Mouse (Mus musculus) left cerebral cortex, postnatal 25 days (tissue): ENCODE measurements around the gene Rab4b. TPM values are rescaled to one million over a fixed set of nuclear protein-coding genes. Genes with fewer than 3 reads are reported as not detected.

ENCODE experiments used
- DNase-seq, 2 experiments: peaks; one replicate each; pipeline ENCODE4 v3.0.0; 2022; ENCODE audit warnings: low spot score in 2 of 2, mixed read lengths in 1 of 2
- intact Hi-C: fragments of 180-260 bp; cut with DNase I; formaldehyde crosslinking; loops from one replicate; pipeline ENCODE4 v1.15.1; 2025
- total RNA-seq, 2 experiments: library from RNA; stranded (reverse); gene quantifications; 2 replicates each; pipeline ENCODE4 v1.2.3; 2021

Rab4b gene
- total RNA-seq, 2 experiments from 2014 or later = 85.3 to 91.2 TPM

DNA sequence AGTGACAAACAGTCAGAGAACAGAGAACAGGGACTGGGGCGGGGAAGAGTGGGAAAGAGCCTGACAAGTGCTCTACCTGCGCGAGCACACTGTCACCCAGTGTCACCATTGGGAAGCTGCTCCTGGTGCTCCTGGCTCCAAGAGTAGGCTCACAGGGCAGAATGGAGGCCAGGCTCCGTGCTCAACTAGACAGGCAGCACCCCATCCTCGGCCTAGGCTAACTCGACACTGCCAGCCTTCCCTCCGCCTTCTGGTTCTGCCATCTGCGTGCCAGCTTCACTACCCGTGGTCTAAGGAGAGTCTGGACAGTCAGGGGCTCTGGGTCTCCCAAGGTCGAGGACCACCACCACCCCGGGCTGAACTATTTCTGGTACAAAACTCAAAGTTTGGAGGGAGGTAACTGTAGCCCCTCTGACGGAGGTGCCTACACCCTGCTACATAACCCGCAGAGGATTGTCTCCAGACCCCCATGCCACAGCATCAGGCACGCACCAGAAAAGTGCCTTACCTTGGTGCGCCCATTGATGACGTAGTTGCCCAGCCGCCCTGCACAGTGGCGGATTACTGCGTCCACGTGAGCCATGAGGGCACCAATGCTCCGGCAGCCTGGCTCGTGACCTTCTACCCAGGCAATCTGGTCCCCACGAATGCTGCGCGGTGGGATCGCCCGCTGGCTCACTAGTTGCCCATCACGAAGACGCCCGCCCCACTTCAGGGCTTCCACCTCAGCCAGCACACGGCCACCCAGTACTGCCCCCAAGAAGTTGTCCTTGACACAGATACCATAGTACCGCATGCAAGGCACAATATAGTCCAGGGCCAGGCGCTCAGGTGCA lies 14.4 kb downstream of the Rab4b start:
- DNase-seq = no peak
- intact Hi-C loops = no loop called here

DNA sequence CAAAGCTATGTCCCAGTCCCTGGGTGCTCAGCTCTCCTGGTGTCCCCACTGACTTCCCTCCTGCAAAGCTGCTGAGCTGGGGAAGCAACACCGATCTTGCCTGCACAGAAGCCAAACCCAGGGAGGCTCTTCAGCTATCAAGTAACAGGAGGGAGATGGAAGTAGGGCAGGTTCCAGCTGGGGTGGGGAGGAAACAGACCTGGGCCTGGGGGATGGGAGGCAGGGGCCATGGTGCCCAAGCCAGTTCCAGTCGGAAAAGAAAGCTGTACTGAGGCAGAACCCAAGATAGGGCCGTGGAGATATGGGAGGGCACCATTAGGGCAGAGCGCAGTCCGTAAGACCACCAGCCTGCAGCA lies 15.3 kb downstream of the Rab4b start:
- no peak for DNase-seq
- intact Hi-C loops = no loop called here

DNA sequence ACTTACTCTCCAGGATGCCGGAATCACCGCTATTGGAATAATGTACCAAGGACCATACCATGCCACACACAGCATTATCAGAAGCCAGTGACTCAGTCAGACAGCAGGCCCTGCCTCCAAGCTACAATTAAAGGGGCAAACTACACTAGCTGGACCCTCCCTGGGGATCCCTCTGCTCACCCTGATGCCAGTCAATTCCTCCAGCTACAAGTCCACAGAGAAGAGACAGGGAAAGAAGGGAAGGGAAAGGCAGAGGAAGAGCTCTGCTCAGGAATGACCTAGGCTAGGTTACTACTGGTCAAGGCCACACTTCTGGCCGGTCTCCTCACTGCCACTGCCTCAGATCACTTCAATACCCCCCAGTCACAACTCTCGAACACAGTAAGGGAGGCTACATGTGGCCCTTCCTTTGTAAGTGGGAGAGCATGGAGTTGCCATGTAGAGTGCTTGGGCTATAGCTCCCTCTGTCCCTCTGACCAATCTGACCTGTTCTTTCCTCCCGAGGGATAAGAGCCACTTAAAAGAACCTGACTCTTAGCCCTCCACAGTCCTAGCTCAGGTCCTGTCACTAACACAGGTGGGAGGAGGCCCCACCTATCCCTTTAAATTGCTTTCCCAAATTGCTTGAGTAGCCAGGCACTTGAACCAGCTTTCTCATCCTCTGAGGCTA lies 15.8 kb downstream of the Rab4b start:
- intact Hi-C loops = no loop called here
- DNase-seq = no peak

DNA sequence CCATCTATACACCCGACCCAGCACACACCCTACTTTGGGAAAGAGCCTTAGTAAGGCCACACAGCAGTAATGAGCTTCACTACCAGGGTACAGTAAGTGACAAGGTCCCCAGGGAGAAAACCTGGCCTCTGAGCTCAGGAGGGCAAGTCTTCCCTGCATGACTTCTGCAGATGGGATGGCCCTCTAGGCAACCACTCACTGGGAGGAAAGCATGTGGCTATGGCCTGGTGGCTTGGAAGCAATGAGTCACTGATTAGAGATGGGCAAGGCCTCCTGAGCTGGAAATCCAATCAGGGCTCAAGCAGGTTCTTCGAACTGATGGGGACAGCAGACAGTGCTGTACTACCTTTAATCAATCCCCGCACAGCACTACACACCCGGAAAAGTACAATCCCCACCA lies 17.0 kb downstream of the Rab4b start:
- intact Hi-C loops = no loop called here
- DNase-seq = no peak

DNA sequence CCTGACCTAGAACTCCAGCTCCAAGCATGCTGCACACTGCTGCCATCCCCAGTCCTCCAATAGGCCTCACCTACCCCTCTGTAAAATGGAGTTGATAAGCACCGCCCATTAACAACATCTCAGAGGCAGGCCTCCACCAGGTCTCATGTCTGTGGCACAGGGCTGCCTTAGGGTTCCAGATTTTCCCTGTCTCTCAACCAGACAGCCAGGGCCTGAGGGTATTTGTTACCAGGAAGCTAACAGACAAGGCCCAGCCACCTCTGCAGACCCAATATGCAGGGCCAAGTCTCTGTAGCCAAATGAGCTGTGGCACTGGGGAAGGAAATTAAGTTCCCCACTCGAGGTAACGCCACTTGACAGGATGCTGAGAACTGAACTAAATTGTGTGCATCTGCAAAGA lies 17.8 kb downstream of the Rab4b start:
- DNase-seq = peak in 1 of 2 experiments; percentile 2
- intact Hi-C loops = no loop called here

DNA sequence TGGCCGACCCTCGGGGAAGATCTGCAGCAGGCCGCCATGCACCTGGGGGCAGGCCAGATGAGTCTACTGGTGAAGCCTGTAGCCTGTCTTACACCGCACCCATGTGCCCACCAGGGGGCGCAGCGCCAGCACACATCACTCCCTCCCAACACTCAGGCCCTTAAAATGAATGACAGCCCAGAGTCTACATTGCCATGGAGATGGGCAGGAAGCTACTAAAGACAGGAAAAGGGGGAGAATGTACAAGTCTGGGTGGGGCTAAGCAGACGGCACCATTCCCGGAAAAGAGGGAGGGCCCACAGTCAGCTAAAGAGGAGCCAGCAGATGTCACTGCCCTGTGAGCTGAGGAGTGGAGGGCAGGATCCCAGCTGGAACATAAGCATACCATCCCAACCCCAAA lies 18.8 kb downstream of the Rab4b start:
- intact Hi-C loops = no loop called here
- peak; percentile 88 to 90 for DNase-seq

DNA sequence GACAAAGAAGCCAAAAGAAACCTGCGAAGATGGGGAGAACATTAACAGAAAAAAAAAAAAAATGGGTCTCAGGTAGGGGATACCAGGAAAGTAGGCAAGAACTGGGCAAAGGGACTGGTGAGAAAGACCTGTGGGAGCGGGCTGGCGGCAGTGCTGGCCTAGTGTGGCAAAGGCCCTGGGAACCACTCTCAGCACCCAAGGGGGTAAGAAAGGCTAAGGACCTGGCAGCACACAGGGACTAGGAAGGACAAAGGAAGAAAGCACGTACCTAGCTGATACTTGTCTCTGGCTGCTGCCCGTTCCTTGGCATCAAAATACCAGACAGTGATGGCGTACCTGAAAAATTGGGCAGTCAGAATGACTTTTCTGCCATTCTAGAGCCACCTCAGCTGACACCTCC lies 19.4 kb downstream of the Rab4b start:
- intact Hi-C loops = no loop called here
- no peak for DNase-seq

DNA sequence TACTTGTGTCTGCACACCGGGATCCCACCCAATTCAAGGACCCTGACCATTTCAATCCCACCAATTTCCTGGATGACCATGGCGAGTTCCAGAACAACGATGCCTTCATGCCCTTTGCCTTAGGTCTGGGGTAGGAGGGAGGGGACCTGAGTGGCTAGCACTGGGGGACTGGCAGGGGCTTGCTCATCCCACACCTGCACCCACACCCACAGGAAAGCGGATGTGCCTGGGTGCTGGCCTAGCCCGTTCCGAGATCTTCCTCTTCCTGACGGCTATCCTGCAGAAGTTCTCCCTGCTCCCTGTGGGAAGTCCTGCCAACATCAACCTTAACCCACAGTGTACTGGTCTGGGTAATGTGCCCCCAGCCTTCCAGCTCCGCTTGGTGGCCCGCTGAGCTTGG lies 20.5 kb downstream of the Rab4b start:
- DNase-seq = no peak
- intact Hi-C loops = no loop called here

DNA sequence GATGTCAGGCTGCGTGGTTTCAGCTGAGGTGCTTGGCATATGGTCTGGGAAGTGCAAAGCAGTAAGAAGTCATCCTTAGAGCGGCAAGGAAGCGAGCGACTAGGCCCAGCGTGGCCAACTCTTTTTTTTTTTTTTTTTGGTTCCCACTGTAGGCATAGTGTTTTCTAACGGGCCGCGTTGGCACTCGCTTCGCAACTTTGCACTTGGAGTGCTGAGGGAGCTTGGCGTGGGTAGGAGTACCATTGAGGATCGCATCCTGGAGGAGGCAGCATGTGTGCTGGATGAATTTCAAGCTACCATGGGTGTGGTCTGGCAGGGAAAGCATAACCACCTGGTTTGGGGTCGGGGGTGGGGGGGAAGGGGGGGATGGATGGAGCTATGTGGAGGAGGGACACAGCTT lies 22.7 kb downstream of the Rab4b start:
- intact Hi-C loops = no loop called here
- peak in 1 of 2 experiments; percentile 88 for DNase-seq

DNA sequence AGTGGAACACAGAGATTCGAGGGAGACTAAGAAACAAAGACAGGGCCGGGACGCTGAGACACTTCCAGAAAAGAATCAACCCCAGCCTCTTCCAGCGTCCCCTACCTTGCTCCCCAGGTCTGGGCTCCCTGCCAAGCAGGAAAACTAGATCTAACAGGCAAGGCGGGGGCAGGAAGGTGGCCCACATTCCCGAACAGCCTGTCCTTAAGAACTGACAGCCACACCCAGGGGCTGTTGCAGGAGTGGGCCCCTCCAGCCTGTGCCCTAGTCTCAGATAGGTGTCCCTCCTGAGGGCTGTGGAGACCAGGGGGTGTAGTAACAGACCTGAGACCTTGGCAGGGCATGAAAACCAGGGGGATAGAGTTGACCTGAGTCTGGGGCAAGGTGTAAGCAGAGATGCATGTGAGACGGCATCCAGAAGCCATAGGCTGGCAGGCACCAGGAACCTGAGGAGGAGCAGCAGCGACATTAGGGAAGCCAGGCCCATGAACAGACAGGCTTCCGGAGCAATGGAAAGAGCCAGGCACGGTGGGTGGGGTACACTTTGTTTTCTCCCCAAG lies 25.4 kb downstream of the Rab4b start, which contains the start of gene Cyp2t4:
Gene Cyp2t4, plus strand, starts transcription at position 510 of the 560 bp plus-strand sequence.
- DNase-seq = no peak
- intact Hi-C loops = no loop called here

DNA sequence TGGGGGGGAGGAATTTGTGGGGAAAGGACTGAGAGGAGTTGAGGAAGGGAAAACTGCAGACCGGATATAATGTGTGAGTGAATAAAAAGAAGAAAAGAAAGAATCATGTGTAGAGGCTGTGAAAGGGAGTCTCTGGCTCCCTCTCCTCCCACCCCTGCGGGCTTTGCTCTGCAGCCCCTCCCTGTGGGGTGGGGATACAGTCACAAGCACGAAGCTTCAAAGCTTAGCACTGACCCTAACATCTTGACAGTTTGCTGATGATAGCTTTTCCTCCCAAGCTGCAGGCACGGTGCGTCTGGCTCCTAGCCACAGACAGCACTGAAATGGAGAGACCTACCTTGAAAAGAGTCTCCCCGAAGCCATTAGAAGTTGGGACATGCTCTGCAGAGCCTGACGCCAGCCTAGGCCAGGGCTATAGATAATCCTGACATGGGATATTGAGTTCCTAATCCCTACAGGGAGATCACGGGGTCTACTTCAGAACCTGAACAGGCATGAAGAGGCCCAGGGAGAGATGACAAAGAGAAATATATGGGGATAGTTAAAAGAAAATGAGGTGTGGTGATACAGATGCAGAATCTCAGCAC lies 42.2 kb downstream of the Rab4b start:
- DNase-seq = no peak

DNA sequence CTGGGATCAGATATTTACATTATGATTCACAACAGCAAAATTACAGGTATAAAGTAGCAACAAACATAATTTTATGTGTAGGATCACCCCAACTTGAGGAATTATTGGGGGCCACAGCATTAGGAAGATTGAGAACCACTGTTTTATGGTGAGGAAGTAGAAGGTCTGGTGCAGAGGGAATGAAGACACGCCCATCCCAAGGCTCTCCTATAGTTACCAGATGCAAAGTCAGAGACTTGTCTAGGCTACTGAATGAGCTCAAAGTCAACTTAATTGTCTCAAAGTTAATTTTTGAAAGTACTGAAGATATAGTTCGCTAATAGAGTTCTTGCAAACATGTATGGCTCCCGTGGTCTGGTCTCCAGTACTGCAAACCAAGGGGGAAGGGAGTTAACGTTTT lies 44.9 kb downstream of the Rab4b start:
- DNase-seq = no peak
- intact Hi-C loops = loop anchor here (5.0 kb wide), 1 partner anchor 144 kb away; no protein-coding TSS in a partner anchor

More for the DNA sequence above, 42.2 kb downstream of the Rab4b start:
- intact Hi-C loops = no loop called here

DNA sequence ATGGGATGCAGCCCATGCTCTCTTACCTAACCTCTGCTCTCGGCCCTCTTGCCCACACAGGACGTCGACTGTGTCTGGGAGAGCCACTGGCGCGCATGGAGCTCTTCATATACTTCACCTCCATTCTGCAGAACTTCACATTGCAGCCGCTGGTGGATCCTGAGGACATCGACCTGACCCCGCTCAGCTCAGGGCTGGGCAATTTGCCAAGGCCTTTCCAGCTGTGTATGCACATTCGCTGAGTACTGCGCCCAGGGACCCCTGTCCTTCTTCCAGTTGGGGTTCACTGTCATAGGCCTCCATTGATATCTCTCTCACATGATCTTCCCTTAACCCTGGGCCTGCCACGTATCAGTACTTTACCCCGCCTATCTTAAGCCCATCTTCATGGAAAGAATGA lies 45.5 kb downstream of the Rab4b start:
- intact Hi-C loops = loop anchor here (5.0 kb wide), 1 partner anchor 144 kb away; no protein-coding TSS in a partner anchor
- DNase-seq = no peak

DNA sequence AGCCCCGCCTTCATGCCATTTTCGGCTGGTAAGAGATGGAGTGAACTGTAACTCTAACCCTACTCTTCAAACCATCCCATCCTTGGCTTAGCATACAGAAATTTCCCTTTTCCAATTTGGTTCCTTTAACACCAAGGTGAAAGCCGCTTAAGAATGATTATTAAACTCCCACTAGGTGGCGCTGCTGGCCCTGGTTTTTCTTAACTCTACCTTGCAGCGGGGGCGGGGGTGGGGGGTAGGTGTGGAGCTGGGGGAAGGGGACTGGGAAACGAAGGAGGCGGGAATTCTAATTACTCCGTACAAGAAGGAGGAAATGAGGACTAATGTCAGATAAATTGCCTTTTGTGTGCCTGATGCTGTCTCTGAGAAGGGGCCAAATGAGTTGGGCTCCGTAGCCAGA lies 46.1 kb downstream of the Rab4b start:
- intact Hi-C loops = loop anchor here (5.0 kb wide), 1 partner anchor 145 kb away; no protein-coding TSS in a partner anchor

DNA sequence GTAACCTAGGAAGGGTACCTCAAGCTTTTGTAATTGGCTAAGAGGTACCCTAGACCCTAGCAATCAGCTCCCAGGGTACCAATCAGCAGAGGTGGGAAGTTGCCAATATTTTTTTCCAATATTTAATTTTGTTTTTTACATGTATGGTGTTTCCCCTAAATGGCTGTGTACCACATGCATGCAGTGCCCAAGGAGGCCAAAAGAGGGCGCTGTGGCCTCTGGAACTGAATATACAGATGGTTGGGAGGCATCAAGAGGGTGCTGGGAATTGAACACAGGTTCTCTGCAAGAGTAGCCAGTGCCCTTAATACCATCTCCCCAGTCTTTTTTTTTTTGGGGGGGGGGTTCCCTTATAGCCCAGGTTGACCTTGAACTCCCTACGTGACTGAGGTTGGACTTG lies 47.3 kb downstream of the Rab4b start:
- no peak for DNase-seq
- intact Hi-C loops = loop anchor here (5.0 kb wide), 1 partner anchor 146 kb away; no protein-coding TSS in a partner anchor

More for the DNA sequence above, 46.1 kb downstream of the Rab4b start:
- DNase-seq = peak; percentile 44 to 47

DNA sequence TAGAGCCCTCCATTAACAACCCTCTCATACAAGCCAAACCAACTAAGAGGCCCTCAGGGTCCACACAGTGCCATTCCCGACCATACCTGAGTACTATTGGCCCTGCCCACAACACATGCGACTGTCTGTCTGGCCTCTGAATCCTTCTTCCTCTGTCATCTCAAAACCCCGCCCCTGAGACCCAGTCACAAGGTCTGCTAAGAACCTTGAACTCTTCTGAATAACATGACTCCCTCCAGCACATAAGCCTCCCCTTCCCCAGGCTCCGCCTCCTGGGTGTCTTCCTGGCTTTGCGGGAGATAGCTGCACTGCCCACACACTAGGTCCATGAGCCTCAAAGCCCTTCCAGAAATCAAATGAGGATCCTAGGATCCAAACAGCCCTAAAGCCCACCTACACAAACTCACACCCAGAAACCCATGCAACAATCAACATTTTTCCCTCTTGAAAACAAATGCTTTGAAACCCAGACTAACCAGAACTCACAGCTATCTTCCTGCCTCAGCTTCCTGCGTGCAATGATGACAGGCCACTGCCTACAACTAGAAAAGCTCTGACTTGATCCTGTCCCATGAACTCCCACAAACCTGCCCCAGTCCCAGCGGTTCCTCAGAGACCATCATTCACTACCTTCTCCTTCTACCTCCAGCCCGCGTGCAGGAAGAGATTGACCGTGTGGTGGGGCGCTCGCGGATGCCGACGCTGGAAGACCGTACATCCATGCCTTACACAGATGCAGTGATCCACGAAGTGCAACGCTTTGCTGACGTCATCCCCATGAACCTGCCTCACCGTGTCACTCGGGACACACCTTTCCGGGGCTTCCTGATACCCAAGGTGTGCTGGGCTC lies 48.0 kb downstream of the Rab4b start:
- DNase-seq = no peak
- intact Hi-C loops = loop anchor here (5.0 kb wide), 1 partner anchor 147 kb away; no protein-coding TSS in a partner anchor

DNA sequence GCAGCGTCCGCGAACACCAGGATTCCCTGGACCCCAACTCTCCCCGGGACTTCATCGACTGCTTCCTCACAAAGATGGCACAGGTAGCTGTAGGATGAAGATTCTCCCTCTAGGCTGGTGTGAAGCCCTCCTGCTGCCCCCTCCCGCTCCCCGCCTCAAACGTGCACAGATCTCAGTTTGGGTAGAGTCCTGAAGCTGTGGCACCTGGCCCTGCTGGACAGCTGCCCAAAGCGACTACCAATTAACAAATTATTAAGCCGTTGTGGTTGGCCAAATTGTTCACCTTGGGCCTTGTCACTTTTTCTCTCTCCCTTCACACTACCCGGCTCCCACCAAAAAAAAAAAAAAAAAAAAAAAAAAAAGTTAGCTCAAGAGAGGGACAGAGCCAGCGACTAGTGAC lies 48.9 kb downstream of the Rab4b start:
- no peak for DNase-seq
- intact Hi-C loops = loop anchor here (5.0 to 10.0 kb wide), 3 partner anchors 147 to 1275 kb away; no protein-coding TSS in a partner anchor

DNA sequence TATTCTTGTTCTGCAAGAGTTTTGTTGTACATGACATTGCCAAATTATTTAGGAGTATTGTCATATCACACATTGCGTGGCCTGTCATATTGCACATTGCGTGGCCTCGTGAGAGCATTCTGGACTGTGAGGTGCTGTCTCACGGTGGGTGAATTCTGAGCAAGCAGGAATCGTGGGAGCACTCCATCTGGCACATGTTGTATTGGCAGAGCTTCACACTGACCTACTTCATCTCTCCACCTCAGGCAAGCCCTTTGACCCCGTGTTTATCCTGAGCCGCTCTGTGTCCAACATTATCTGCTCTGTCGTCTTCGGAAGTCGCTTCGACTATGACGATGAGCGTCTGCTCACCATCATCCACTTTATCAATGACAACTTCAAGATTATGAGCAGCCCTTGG lies 49.8 kb downstream of the Rab4b start:
- no peak for DNase-seq
- intact Hi-C loops = loop anchor here (5.0 to 10.0 kb wide), 2 partner anchors 352 to 1274 kb away; no protein-coding TSS in a partner anchor

DNA sequence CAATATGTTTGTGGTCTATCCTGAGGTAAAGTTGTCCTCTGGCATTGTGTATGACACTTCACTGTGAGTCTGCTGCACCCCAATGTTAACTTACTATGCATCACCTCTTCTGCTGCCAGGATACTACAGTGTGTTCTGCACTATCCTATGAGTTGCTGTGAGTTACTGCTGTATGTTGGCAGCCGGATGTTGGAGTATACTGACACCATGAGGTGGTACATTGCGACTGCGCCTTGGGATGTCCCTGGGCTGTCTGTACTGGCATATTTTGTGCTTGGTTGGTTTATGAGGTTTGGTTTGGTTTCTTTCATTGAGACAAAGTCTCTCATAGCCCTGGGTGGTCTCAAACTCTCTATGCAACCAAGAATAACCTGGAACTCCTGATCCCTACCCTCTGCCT lies 50.5 kb downstream of the Rab4b start:
- peak; percentile 37 to 48 for DNase-seq
- intact Hi-C loops = loop anchor here (5.0 to 10.0 kb wide), 2 partner anchors 351 to 1273 kb away; no protein-coding TSS in a partner anchor
